Mouse (Mus musculus) neural tube, embryonic 11.5 days (tissue): ENCODE measurements at regions not wholly inside any gene's neighbourhood (a gene's known extent, or its start where the extent isn't known, plus 50 kb on each side); places are given as distances from the start of the nearest gene placed in this dataset.
A peak's percentile ranks its signal among the peaks of the same experiment; 100 is the strongest.
"Not testable (repeated sequence)": the region's sequence is repeated elsewhere in the genome, so short reads cannot be mapped to it uniquely, and the experiment has no call there.

Source experiments
- ATAC-seq: fragments of 200-750 bp; cut with Nextera tagmentation; 2 replicates; pipeline ENCODE4 v1.8.0; 2017; ENCODE audit warnings: moderate number of reproducible peaks, mild to moderate bottlenecking, moderate TSS enrichment, moderate library complexity; ENCODE audit not compliant: insufficient read depth, low FRiP score, low TSS enrichment
- DNase-seq: peaks from one replicate; pipeline ENCODE4 v3.0.0-alpha.2; 2015; ENCODE audit warnings: low spot score
- H3K27ac ChIP-seq: fragments of 300-500 bp; sonication (generic); 2 replicates; pipeline ENCODE4 v1.5.1; 2014; ENCODE audit warnings: low read depth, mild to moderate bottlenecking, low read length
- H3K27me3 ChIP-seq: fragments of 300-500 bp; sonication (generic); 2 replicates; pipeline ENCODE4 v1.6.1; 2014; ENCODE audit warnings: mild to moderate bottlenecking, low read length, mixed read lengths; ENCODE audit not compliant: control insufficient read depth, insufficient read depth
- H3K36me3 ChIP-seq: fragments of 300-500 bp; sonication (generic); 2 replicates; pipeline ENCODE4 v1.6.1; 2014; ENCODE audit warnings: mild to moderate bottlenecking, low read length, moderate library complexity, mixed read lengths; ENCODE audit not compliant: control insufficient read depth, insufficient read depth
- H3K4me1 ChIP-seq: fragments of 300-500 bp; sonication (generic); 2 replicates; pipeline ENCODE4 v1.6.1; 2014; ENCODE audit warnings: low read length, mixed read lengths; ENCODE audit not compliant: control insufficient read depth, insufficient read depth
- H3K4me2 ChIP-seq: fragments of 300-500 bp; sonication (generic); 2 replicates; pipeline ENCODE4 v1.6.1; 2014; ENCODE audit warnings: low read depth, mild to moderate bottlenecking, moderate library complexity
- H3K4me3 ChIP-seq: fragments of 300-500 bp; sonication (generic); 2 replicates; pipeline ENCODE4 v1.5.1; 2014; ENCODE audit warnings: low read depth, low read length
- H3K9ac ChIP-seq: fragments of 300-500 bp; sonication (generic); 2 replicates; pipeline ENCODE4 v1.6.1; 2014; ENCODE audit warnings: mild to moderate bottlenecking, low read length
- H3K9me3 ChIP-seq: fragments of 300-500 bp; sonication (generic); 2 replicates; pipeline ENCODE4 v1.6.1; 2016; ENCODE audit warnings: low read length; ENCODE audit not compliant: control insufficient read depth
- WGBS: fragments of 180-500 bp; shearing (Covaris S2); extraction: QIAGEN DNeasy Blood & Tissue Kit; methylation state at CpG from one replicate; pipeline ENCODE4 v1.1.7; 2014; 5-methylcytosine and 5-hydroxymethylcytosine counted together

DNA sequence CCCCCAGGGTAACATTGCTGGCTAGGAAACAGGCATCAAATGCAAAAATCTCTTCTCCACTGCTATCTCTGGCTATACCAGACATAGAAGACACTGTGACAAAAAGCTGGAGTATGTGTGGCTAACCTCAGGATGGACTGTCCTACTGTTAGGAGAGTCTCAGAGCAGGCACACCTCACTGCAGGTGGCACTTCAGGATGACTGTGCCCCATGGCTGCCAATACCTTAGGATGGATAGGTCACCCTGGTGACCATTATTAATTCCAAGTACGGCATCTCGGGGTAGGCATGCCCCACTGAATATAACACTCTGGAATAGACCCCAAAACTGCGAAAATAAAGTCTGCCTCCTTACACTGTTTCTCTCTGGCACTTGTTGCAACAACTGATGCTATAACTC lies 68.3 kb upstream of the Gm21119 start:
- not testable (repeated sequence) for H3K9me3 ChIP-seq, DNase-seq, ATAC-seq, H3K36me3 ChIP-seq, H3K4me1 ChIP-seq, H3K4me3 ChIP-seq, H3K9ac ChIP-seq, H3K4me2 ChIP-seq, H3K27ac ChIP-seq, H3K27me3 ChIP-seq
- WGBS, result no CpG with 5 or more reads among the region's 3 CpGs

DNA sequence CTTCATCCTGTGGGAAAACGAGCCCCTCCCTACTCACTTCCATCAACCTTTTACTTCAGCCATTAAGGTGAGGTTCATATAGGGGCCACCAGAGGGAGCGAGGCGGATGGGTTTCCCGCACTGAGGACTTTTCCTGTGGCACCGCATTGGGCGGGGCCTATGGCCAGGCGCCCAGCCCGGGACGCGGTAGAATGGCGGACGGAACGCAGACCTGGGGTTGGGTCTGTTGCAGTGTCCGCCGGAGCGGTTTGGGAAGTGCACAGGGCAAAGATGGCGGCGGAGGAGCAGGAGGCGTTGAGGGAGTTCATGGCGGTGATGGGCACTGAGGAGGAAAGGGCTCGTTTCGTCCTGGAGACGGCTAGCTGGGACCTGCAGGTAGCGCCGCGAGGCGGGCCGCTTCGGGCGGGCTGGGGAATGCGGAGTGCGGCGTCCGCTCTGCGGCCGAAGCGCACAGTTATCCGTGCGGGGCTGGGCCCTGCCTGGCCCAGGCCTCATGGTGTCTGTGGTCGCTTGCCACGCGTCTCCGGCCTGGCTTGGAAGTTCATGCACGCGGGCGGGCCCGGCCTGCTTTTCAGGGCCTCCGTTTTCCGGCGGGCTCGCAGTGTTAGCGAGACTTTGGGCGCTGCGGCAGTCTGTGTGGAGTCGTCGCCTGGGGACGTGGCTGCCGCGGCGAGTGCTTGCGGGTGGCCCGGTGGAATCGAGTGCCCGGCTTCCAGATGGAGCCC lies 64.5 kb upstream of the Gm21119 start:
- DNase-seq (peak; percentile 38), ATAC-seq (peak; percentile 100)
- not testable (repeated sequence) for H3K27ac ChIP-seq, H3K36me3 ChIP-seq, H3K9me3 ChIP-seq, H3K4me1 ChIP-seq, H3K27me3 ChIP-seq
- Histone ChIP-seq H3K4me3 (peak overlapping the region; percentile 57), H3K9ac (peak overlapping the region; percentile 82), H3K4me2 (peak overlapping the region; percentile 30; the same call in 1 of the 2 replicates)
- WGBS, result 14% methylated on average over 56 of the region's 64 CpGs

DNA sequence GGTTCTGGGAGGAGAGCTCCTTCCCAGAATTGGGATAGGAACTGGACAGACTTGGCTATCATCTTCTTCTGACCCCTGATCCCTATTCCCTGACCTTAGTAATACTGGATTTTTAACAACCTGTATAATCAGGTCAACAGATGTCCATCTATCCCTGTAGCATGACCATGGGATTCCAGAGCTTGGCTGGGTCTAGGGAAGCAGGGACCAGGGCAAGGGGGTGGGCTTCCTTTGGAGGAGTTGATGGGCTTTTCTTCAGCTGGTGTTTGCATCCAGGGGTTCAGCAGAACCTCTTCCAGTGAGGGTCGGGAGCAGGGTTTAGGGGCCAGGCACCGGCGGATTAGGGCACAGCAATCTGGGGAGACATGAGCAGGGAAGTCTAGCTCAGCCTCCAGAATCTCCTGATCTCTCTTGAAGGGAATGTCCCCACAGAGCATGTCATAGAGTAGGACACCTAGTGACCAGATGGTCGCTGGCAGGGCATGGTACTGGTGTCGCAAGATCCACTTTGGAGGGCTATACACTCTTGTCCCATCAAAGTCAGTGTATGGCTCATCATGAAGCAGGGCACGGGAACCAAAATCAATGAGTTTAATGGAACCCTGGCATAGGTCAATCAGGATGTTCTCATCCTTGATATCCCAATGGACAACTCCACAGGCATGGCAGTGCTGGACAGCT lies 58.1 kb upstream of the Gm21119 start:
- not testable (repeated sequence) for H3K27me3 ChIP-seq, H3K9me3 ChIP-seq, H3K9ac ChIP-seq, H3K4me2 ChIP-seq, DNase-seq, H3K36me3 ChIP-seq, H3K4me3 ChIP-seq, H3K4me1 ChIP-seq, H3K27ac ChIP-seq
- ATAC-seq, result peak; percentile 41
- WGBS, result no CpG with 5 or more reads among the region's 6 CpGs

DNA sequence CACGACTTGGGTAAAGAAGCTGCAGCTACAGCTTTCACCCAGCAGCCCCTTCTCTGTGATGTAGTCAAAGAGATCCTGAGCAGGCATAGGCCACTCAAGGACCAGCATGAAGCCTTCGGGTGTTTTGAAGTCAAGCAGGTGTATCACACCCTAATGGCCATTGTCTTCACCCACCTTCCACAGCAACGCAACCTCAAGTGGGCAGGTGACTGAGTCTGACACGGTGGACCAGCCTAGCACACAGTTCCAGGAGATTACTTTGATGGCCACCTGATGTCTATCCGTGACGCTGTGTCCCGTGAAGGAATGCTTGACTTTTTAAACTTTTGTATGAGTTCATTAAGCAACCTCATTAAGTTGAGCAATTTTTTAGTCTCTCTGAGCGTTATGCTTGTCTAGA lies 57.5 kb upstream of the Gm21119 start:
- not testable (repeated sequence) for DNase-seq, H3K4me3 ChIP-seq

DNA sequence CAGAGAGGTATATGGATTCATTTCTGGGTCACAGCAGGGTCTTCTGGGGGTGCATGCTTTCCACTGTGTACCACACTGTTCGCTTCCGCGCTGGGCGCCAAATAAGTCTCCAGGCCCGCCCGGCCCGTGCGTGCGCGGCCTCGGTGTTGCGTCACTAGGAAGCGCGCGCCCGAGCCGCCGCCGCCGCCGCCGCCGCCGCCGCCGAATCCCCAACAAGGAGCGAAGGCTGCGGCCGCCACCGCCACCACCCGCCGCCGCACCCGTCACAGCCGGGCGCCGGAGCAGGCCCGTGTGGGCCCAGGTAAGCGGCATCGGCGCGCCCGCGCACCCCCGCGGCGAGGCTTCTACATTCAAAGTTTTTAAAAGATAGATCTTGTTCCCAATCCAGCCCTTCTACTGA lies 57.1 kb upstream of the Gm21119 start:
- H3K4me1 ChIP-seq, H3K36me3 ChIP-seq, H3K4me2 ChIP-seq, H3K4me3 ChIP-seq, DNase-seq, H3K27ac ChIP-seq, H3K9me3 ChIP-seq, H3K9ac ChIP-seq, H3K27me3 ChIP-seq: not testable (repeated sequence)
- WGBS, result 51% methylated on average over 25 of the region's 47 CpGs
- ATAC-seq, result peak; percentile 95

More for the DNA sequence above, 57.5 kb upstream of the Gm21119 start:
- H3K9ac ChIP-seq, H3K36me3 ChIP-seq, H3K9me3 ChIP-seq, H3K27me3 ChIP-seq, H3K27ac ChIP-seq, H3K4me1 ChIP-seq, H3K4me2 ChIP-seq: not testable (repeated sequence)
- ATAC-seq, result peak; percentile 85
- WGBS, result 91% methylated on average over 7 of the region's 8 CpGs
